In genomic region chr14:47417346-47417745, GRCm38 (mm10) we compare ENCODE assay signal across 8 mouse cellular contexts. TPM values are rescaled to one million over a fixed set of nuclear protein-coding genes. Genes with fewer than 3 reads are reported as not detected.
DNase-seq lines count a peak whose midpoint lies in the region; ATAC-seq and TF ChIP-seq lines count a peak whose summit lies in the region.

No protein-coding gene starts in this region.

- H3K27me3 ChIP-seq in lung, postnatal 0 days (replicated peaks; ENCODE audit: insufficient read depth, low read length) = no peaks in the 10 kb centered on the region
- no peaks in the 10 kb centered on the region for H3K27me3 ChIP-seq in forebrain, embryonic 12.5 days
- no peaks in the 10 kb centered on the region for H3K27me3 ChIP-seq in limb, embryonic 15.5 days
- no peaks in the 10 kb centered on the region for H3K27me3 ChIP-seq in stomach, embryonic 16.5 days (ENCODE audit: control insufficient read depth, insufficient read depth, low read length)

- DNase-seq in lung, postnatal 0 days (ENCODE audit: low spot score) = peak; percentile 7
- DNase-seq in lung, adult 2 months = no peak
- no peak for DNase-seq in spleen, postnatal 14 days (ENCODE audit: low spot score in 2 of 2)
- no peak for DNase-seq in urinary bladder, postnatal 25 days (ENCODE audit: low spot score)

- no peaks in the 10 kb centered on the region; the same call in 1 of the 2 replicates for H3K4me1 ChIP-seq in lung, postnatal 0 days (ENCODE audit: insufficient read depth, low read depth, low read length)
- no peaks in the 10 kb centered on the region for H3K4me1 ChIP-seq in lung, adult 2 months (ENCODE audit: control insufficient read depth, insufficient read depth, low read length)
- H3K4me1 ChIP-seq in forebrain, embryonic 12.5 days = peaks cover 20% of the 10 kb centered on the region
- peaks cover 24% of the 10 kb centered on the region for H3K4me1 ChIP-seq in limb, embryonic 15.5 days
- H3K4me1 ChIP-seq in stomach, embryonic 16.5 days (ENCODE audit: control insufficient read depth, insufficient read depth, low read length) = peaks cover 11% of the 10 kb centered on the region

- no peaks in the 10 kb centered on the region for H3K9me3 ChIP-seq in lung, postnatal 0 days (ENCODE audit: low read length)
- H3K9me3 ChIP-seq in forebrain, embryonic 12.5 days = no peaks in the 10 kb centered on the region
- H3K9me3 ChIP-seq in limb, embryonic 15.5 days = no peaks in the 10 kb centered on the region
- no peaks in the 10 kb centered on the region for H3K9me3 ChIP-seq in stomach, embryonic 16.5 days (replicated peaks; ENCODE audit: control insufficient read depth, low read length)

- no peak for TF ChIP-seq CTCF in lung, postnatal 0 days (IDR thresholded peaks at IDR 0.05)
- no peak for TF ChIP-seq CTCF in lung, adult 2 months (IDR thresholded peaks at IDR 0.05; ENCODE audit: insufficient read depth, low read length)

- no peaks in the 10 kb centered on the region for H3K36me3 ChIP-seq in lung, postnatal 0 days (ENCODE audit: insufficient read depth, low read length)
- peaks cover 29% of the 10 kb centered on the region for H3K36me3 ChIP-seq in forebrain, embryonic 12.5 days (replicated peaks)
- peaks cover 27% of the 10 kb centered on the region for H3K36me3 ChIP-seq in limb, embryonic 15.5 days
- H3K36me3 ChIP-seq in stomach, embryonic 16.5 days (ENCODE audit: control insufficient read depth, insufficient read depth, low read length) = no peaks in the 10 kb centered on the region

- no peak for ATAC-seq in lung, postnatal 0 days
- no peak for ATAC-seq in forebrain, embryonic 12.5 days (ENCODE audit: low FRiP score)
- no peak for ATAC-seq in limb, embryonic 15.5 days (ENCODE audit: insufficient number of reproducible peaks, low FRiP score, low TSS enrichment, low read depth)
- no peak for ATAC-seq in stomach, embryonic 16.5 days (ENCODE audit: insufficient read depth, low FRiP score)
- ATAC-seq in CD4-positive, CD25-positive, alpha-beta regulatory T cell, adult 4 months = no peak

- H3K27ac ChIP-seq in lung, postnatal 0 days (ENCODE audit: low read length) = no peak overlapping the region
- H3K27ac ChIP-seq in forebrain, embryonic 12.5 days = no peak overlapping the region
- no peak overlapping the region for H3K27ac ChIP-seq in limb, embryonic 15.5 days
- H3K27ac ChIP-seq in stomach, embryonic 16.5 days (ENCODE audit: low read length) = no peak overlapping the region

- TF ChIP-seq EP300 in lung, postnatal 0 days (IDR thresholded peaks at IDR 0.05) = no peak

- H3K4me3 ChIP-seq in lung, postnatal 0 days (ENCODE audit: low read depth, low read length) = no peak overlapping the region
- H3K4me3 ChIP-seq in lung, adult 2 months (replicated peaks; ENCODE audit: extremely low read depth, low read depth, low read length) = no peak overlapping the region
- H3K4me3 ChIP-seq in forebrain, embryonic 12.5 days (replicated peaks) = peak overlapping the region; percentile 62
- H3K4me3 ChIP-seq in limb, embryonic 15.5 days = peak overlapping the region; percentile 59
- H3K4me3 ChIP-seq in stomach, embryonic 16.5 days (replicated peaks; ENCODE audit: low read length) = peak overlapping the region; percentile 71

- no peak for TF ChIP-seq POLR2A in lung, adult 2 months (IDR thresholded peaks at IDR 0.05; ENCODE audit: borderline replicate concordance, extremely low read depth, low read depth, low read length)

- H3K4me2 ChIP-seq in lung, postnatal 0 days (replicated peaks; ENCODE audit: low read depth, low read length) = no peak overlapping the region; the same call in 1 of the 2 replicates
- H3K4me2 ChIP-seq in forebrain, embryonic 12.5 days = peak overlapping the region; percentile 80
- H3K4me2 ChIP-seq in limb, embryonic 15.5 days = peak overlapping the region; percentile 71
- peak overlapping the region; percentile 71 for H3K4me2 ChIP-seq in stomach, embryonic 16.5 days (ENCODE audit: low read depth, low read length)

- 12% methylated on average over 3 of the region's 3 CpGs for WGBS in lung, postnatal 0 days
- WGBS in lung, adult 2 months = 25% methylated on average over 3 of the region's 3 CpGs
- WGBS in forebrain, embryonic 12.5 days = 44% methylated on average over 3 of the region's 3 CpGs
- WGBS in limb, embryonic 15.5 days = 31% methylated on average over 3 of the region's 3 CpGs
- WGBS in stomach, embryonic 16.5 days = 19% methylated on average over 3 of the region's 3 CpGs

- H3K9ac ChIP-seq in lung, postnatal 0 days (replicated peaks; ENCODE audit: low read depth) = no peak overlapping the region
- peak overlapping the region; percentile 61 for H3K9ac ChIP-seq in forebrain, embryonic 12.5 days
- H3K9ac ChIP-seq in limb, embryonic 15.5 days = no peak overlapping the region; the same call in 1 of the 2 replicates
- H3K9ac ChIP-seq in stomach, embryonic 16.5 days (ENCODE audit: low read length) = peak overlapping the region; percentile 73

RNA-seq across cellular contexts. Expression of gene Dlgap5, which starts 0.9 kb away (rescaled TPM):
- 2.0 and 2.3 TPM in 2 replicates for polyA plus RNA-seq in lung, postnatal 0 days (2015; fragmentation: Nextera tagmentation; extraction: Ambion mirVana)
- 0.48 and 1.1 TPM in 2 replicates for polyA plus RNA-seq in lung, adult 2 months (2012; rRNA removed)
- polyA plus RNA-seq in forebrain, embryonic 12.5 days (2016; fragmentation: Nextera tagmentation; extraction: Ambion mirVana) = 63.1 and 63.6 TPM in 2 replicates
- 34.4 and 36.8 TPM in 2 replicates for polyA plus RNA-seq in limb, embryonic 15.5 days (2015; fragmentation: Nextera tagmentation; extraction: Ambion mirVana)
- 30.7 and 37.0 TPM in 2 replicates for polyA plus RNA-seq in stomach, embryonic 16.5 days (2015; fragmentation: Nextera tagmentation; extraction: Ambion mirVana)
- polyA plus RNA-seq in CD4-positive, CD25-positive, alpha-beta regulatory T cell, adult 4 months (2017; shearing (Covaris generic)) = 10 to 100 TPM; 11.4 to 13.0 TPM

RNA-seq across cellular contexts. Expression of gene Fbxo34, which starts 32.9 kb away (rescaled TPM):
- 18.1 and 20.0 TPM in 2 replicates for polyA plus RNA-seq in lung, postnatal 0 days (2015; fragmentation: Nextera tagmentation; extraction: Ambion mirVana)
- polyA plus RNA-seq in lung, adult 2 months (2012; rRNA removed) = 9.9 and 10.9 TPM in 2 replicates
- 22.1 and 22.8 TPM in 2 replicates for polyA plus RNA-seq in forebrain, embryonic 12.5 days (2016; fragmentation: Nextera tagmentation; extraction: Ambion mirVana)
- polyA plus RNA-seq in limb, embryonic 15.5 days (2015; fragmentation: Nextera tagmentation; extraction: Ambion mirVana) = 22.1 and 24.2 TPM in 2 replicates
- 20.4 and 23.1 TPM in 2 replicates for polyA plus RNA-seq in stomach, embryonic 16.5 days (2015; fragmentation: Nextera tagmentation; extraction: Ambion mirVana)
- polyA plus RNA-seq in CD4-positive, CD25-positive, alpha-beta regulatory T cell, adult 4 months (2017; shearing (Covaris generic)) = 10 to 100 TPM in 1 of 2 experiments, 1 to 10 TPM in 1; 9.5 to 16.1 TPM

RNA-seq across cellular contexts. Expression of gene Lgals3, which starts 49.8 kb away (rescaled TPM):
- 332 and 359 TPM in 2 replicates for polyA plus RNA-seq in lung, postnatal 0 days (2015; fragmentation: Nextera tagmentation; extraction: Ambion mirVana)
- polyA plus RNA-seq in lung, adult 2 months (2012; rRNA removed) = 276 and 279 TPM in 2 replicates
- 0.37 and 0.56 TPM in 2 replicates for polyA plus RNA-seq in forebrain, embryonic 12.5 days (2016; fragmentation: Nextera tagmentation; extraction: Ambion mirVana)
- polyA plus RNA-seq in limb, embryonic 15.5 days (2015; fragmentation: Nextera tagmentation; extraction: Ambion mirVana) = 277 and 298 TPM in 2 replicates
- polyA plus RNA-seq in stomach, embryonic 16.5 days (2015; fragmentation: Nextera tagmentation; extraction: Ambion mirVana) = 95.3 and 132 TPM in 2 replicates
- polyA plus RNA-seq in CD4-positive, CD25-positive, alpha-beta regulatory T cell, adult 4 months (2017; shearing (Covaris generic)) = 10 to 100 TPM; 12.5 to 13.6 TPM

Comparison
In these comparisons a context has a peak if more than half of its experiments do, and no peak if none do; other contexts are left out.
1. H3K4me3 ChIP-seq: peak in forebrain, embryonic 12.5 days (single experiment), limb, embryonic 15.5 days (single experiment) and stomach, embryonic 16.5 days (single experiment); none in lung, postnatal 0 days (single experiment) and lung, adult 2 months (single experiment).
2. H3K9ac ChIP-seq: peak in forebrain, embryonic 12.5 days (single experiment) and stomach, embryonic 16.5 days (single experiment); none in lung, postnatal 0 days (single experiment) and limb, embryonic 15.5 days (single experiment).